Mouse (Mus musculus) heart, embryonic 10.5 days (tissue): ENCODE measurements around the gene Pbx1. TPM values are rescaled to one million over a fixed set of nuclear protein-coding genes. Genes with fewer than 3 reads are reported as not detected.

Experiments used
- DNase-seq: peaks from one replicate; pipeline ENCODE4 v3.0.0-alpha.2; 2017; ENCODE audit warnings: low spot score
- H3K27ac ChIP-seq: fragments of 300-500 bp; sonication (generic); 2 replicates; pipeline ENCODE4 v1.5.1; 2016; ENCODE audit warnings: mild to moderate bottlenecking
- H3K27me3 ChIP-seq: fragments of 300-500 bp; sonication (generic); 2 replicates; pipeline ENCODE4 v1.6.1; 2016; ENCODE audit warnings: mild to moderate bottlenecking; ENCODE audit not compliant: poor library complexity, insufficient read depth, severe bottlenecking
- H3K36me3 ChIP-seq: fragments of 300-500 bp; sonication (generic); 2 replicates; pipeline ENCODE4 v1.6.1; 2016; ENCODE audit warnings: mild to moderate bottlenecking, moderate library complexity
- H3K4me1 ChIP-seq: fragments of 300-500 bp; sonication (generic); 2 replicates; pipeline ENCODE4 v1.6.1; 2016; ENCODE audit warnings: mild to moderate bottlenecking
- H3K4me3 ChIP-seq: fragments of 300-500 bp; sonication (generic); 2 replicates; pipeline ENCODE4 v1.5.1; 2016; ENCODE audit warnings: mild to moderate bottlenecking, moderate library complexity
- H3K9me3 ChIP-seq: fragments of 300-500 bp; sonication (generic); 2 replicates; pipeline ENCODE4 v1.6.1; 2016; ENCODE audit warnings: mild to moderate bottlenecking, moderate library complexity
- WGBS: fragments of 180-500 bp; shearing (Covaris S2); methylation state at CpG from one replicate; pipeline ENCODE4 v1.1.7; 2016; 5-methylcytosine and 5-hydroxymethylcytosine counted together
- polyA plus RNA-seq: library from polyadenylated mRNA; unstranded; fragments of >200 nt; fragmentation: Nextera tagmentation; extraction: Ambion mirVana; gene quantifications from 2 replicates; pipeline ENCODE4 v1.2.1, GENCODE M21; 2016

Pbx1 gene
- polyA plus RNA-seq, 1 experiment from 2014 or later, result 29.5 TPM

GRCm38 (mm10) chr1:168416729-168417437 lies 15.2 kb downstream of the Pbx1 start:
- DNase-seq, result no peak
- peak overlapping the region; percentile 3; the same call in 1 of the 2 replicates for H3K4me3 ChIP-seq
- H3K27me3 ChIP-seq, result no peaks in the 10 kb centered on the region
- peak overlapping the region; percentile 82 for H3K27ac ChIP-seq
- 5% methylated on average over 11 of the region's 11 CpGs for WGBS
- H3K4me1 ChIP-seq, result peaks cover 55% of the 10 kb centered on the region
- peaks cover 47% of the 10 kb centered on the region for H3K36me3 ChIP-seq
- no peaks in the 10 kb centered on the region for H3K9me3 ChIP-seq

- Histone ChIP-seq H3K4me1 (peaks cover 74% of the 10 kb centered on the region), H3K36me3 (peaks cover 33% of the 10 kb centered on the region), H3K27ac (peak overlapping the region; percentile 50), H3K4me3 (no peak overlapping the region), H3K27me3 (no peaks in the 10 kb centered on the region), H3K9me3 (no peaks in the 10 kb centered on the region)
- WGBS, result 5% methylated on average over 10 of the region's 10 CpGs
- DNase-seq, result no peak
These were observed 21.5 kb downstream of the Pbx1 start for GRCm38 (mm10) chr1:168410611-168411010.

GRCm38 (mm10) chr1:168410054-168410453 lies 22.0 kb downstream of the Pbx1 start:
- Histone ChIP-seq H3K9me3 (no peaks in the 10 kb centered on the region), H3K36me3 (peaks cover 30% of the 10 kb centered on the region), H3K27me3 (no peaks in the 10 kb centered on the region), H3K4me3 (no peak overlapping the region), H3K27ac (peak overlapping the region; percentile 50), H3K4me1 (peaks cover 74% of the 10 kb centered on the region)
- 0% methylated on average over 1 of the region's 1 CpGs for WGBS
- DNase-seq, result no peak

GRCm38 (mm10) chr1:168408757-168409156 lies 23.3 kb downstream of the Pbx1 start:
- Histone ChIP-seq H3K27ac (peak overlapping the region; percentile 3; the same call in 1 of the 2 replicates), H3K27me3 (no peaks in the 10 kb centered on the region), H3K4me3 (no peak overlapping the region), H3K36me3 (peaks cover 24% of the 10 kb centered on the region), H3K4me1 (peaks cover 78% of the 10 kb centered on the region), H3K9me3 (no peaks in the 10 kb centered on the region)
- 69% methylated on average over 10 of the region's 10 CpGs for WGBS
- DNase-seq, result no peak

GRCm38 (mm10) chr1:168407958-168408357 lies 24.1 kb downstream of the Pbx1 start:
- no peak overlapping the region for H3K27ac ChIP-seq
- peaks cover 18% of the 10 kb centered on the region for H3K36me3 ChIP-seq
- H3K4me3 ChIP-seq, result no peak overlapping the region
- 81% methylated on average over 7 of the region's 7 CpGs for WGBS
- H3K4me1 ChIP-seq, result peaks cover 86% of the 10 kb centered on the region
- H3K27me3 ChIP-seq, result no peaks in the 10 kb centered on the region
- no peaks in the 10 kb centered on the region for H3K9me3 ChIP-seq
- DNase-seq, result no peak

GRCm38 (mm10) chr1:168406291-168406675 lies 25.8 kb downstream of the Pbx1 start:
- DNase-seq, result no peak
- no peaks in the 10 kb centered on the region for H3K27me3 ChIP-seq
- peaks cover 92% of the 10 kb centered on the region for H3K4me1 ChIP-seq
- H3K4me3 ChIP-seq, result no peak overlapping the region
- WGBS, result 62% methylated on average over 8 of the region's 8 CpGs
- peaks cover 17% of the 10 kb centered on the region; the same call in 1 of the 2 replicates for H3K36me3 ChIP-seq
- H3K9me3 ChIP-seq, result no peaks in the 10 kb centered on the region
- peak overlapping the region; percentile 73 for H3K27ac ChIP-seq

- H3K4me1 ChIP-seq, result peaks cover 91% of the 10 kb centered on the region
- H3K27ac ChIP-seq, result peak overlapping the region; percentile 82
- WGBS, result 25% methylated on average over 10 of the region's 12 CpGs
- peaks cover 22% of the 10 kb centered on the region for H3K36me3 ChIP-seq
- DNase-seq, result no peak
- no peaks in the 10 kb centered on the region for H3K9me3 ChIP-seq
- H3K27me3 ChIP-seq, result no peaks in the 10 kb centered on the region
- no peak overlapping the region; the same call in 1 of the 2 replicates for H3K4me3 ChIP-seq
These were observed 26.3 kb downstream of the Pbx1 start for GRCm38 (mm10) chr1:168405645-168406290.

GRCm38 (mm10) chr1:168403529-168403928 lies 28.5 kb downstream of the Pbx1 start:
- no peak overlapping the region for H3K27ac ChIP-seq
- no peak for DNase-seq
- peaks cover 69% of the 10 kb centered on the region for H3K4me1 ChIP-seq
- H3K36me3 ChIP-seq, result peaks cover 23% of the 10 kb centered on the region
- no peaks in the 10 kb centered on the region for H3K9me3 ChIP-seq
- 76% methylated on average over 2 of the region's 2 CpGs for WGBS
- H3K4me3 ChIP-seq, result no peak overlapping the region
- no peaks in the 10 kb centered on the region for H3K27me3 ChIP-seq

GRCm38 (mm10) chr1:168402683-168403082 lies 29.4 kb downstream of the Pbx1 start:
- Histone ChIP-seq H3K4me3 (no peak overlapping the region), H3K36me3 (peaks cover 27% of the 10 kb centered on the region), H3K9me3 (no peaks in the 10 kb centered on the region), H3K4me1 (peaks cover 61% of the 10 kb centered on the region), H3K27ac (peak overlapping the region; percentile 81; the same call in 1 of the 2 replicates), H3K27me3 (no peaks in the 10 kb centered on the region)
- no peak for DNase-seq
- 41% methylated on average over 7 of the region's 7 CpGs for WGBS

- WGBS, result 78% methylated on average over 3 of the region's 3 CpGs
- Histone ChIP-seq H3K4me1 (peaks cover 53% of the 10 kb centered on the region), H3K4me3 (no peak overlapping the region), H3K27ac (no peak overlapping the region), H3K9me3 (no peaks in the 10 kb centered on the region), H3K27me3 (no peaks in the 10 kb centered on the region), H3K36me3 (peaks cover 33% of the 10 kb centered on the region)
- no peak for DNase-seq
These were observed 36.4 kb downstream of the Pbx1 start for GRCm38 (mm10) chr1:168395523-168396159.

GRCm38 (mm10) chr1:168394535-168394934 lies 37.5 kb downstream of the Pbx1 start:
- H3K4me1 ChIP-seq, result peaks cover 57% of the 10 kb centered on the region
- no peak overlapping the region for H3K4me3 ChIP-seq
- H3K27me3 ChIP-seq, result no peaks in the 10 kb centered on the region
- no peak overlapping the region for H3K27ac ChIP-seq
- 80% methylated on average over 6 of the region's 6 CpGs for WGBS
- no peak for DNase-seq
- no peaks in the 10 kb centered on the region for H3K9me3 ChIP-seq
- H3K36me3 ChIP-seq, result peaks cover 36% of the 10 kb centered on the region

- WGBS, result 33% methylated on average over 4 of the region's 4 CpGs
- Histone ChIP-seq H3K9me3 (no peaks in the 10 kb centered on the region), H3K4me3 (no peak overlapping the region), H3K27me3 (no peaks in the 10 kb centered on the region), H3K4me1 (peaks cover 57% of the 10 kb centered on the region), H3K36me3 (peaks cover 36% of the 10 kb centered on the region), H3K27ac (peak overlapping the region; percentile 31; the same call in 1 of the 2 replicates)
- no peak for DNase-seq
These were observed 38.6 kb downstream of the Pbx1 start for GRCm38 (mm10) chr1:168393456-168393855.

GRCm38 (mm10) chr1:168392500-168392853 lies 39.6 kb downstream of the Pbx1 start:
- no peak overlapping the region for H3K4me3 ChIP-seq
- peaks cover 32% of the 10 kb centered on the region for H3K36me3 ChIP-seq
- no peak overlapping the region for H3K27ac ChIP-seq
- no peak for DNase-seq
- H3K4me1 ChIP-seq, result peaks cover 57% of the 10 kb centered on the region
- H3K9me3 ChIP-seq, result no peaks in the 10 kb centered on the region
- 60% methylated on average over 5 of the region's 5 CpGs for WGBS
- no peaks in the 10 kb centered on the region for H3K27me3 ChIP-seq
